Mouse (Mus musculus) myocyte (in vitro differentiated cells): ENCODE data around the gene Grin3b.

ENCODE experiments used
- CEBPB ChIP-seq: IDR thresholded peaks from 2 replicates; pipeline ENCODE4 v1.6.1; 2011; ENCODE audit warnings: mild to moderate bottlenecking, moderate library complexity; ENCODE audit not compliant: poor library complexity, insufficient read depth, severe bottlenecking
- E2F4 ChIP-seq: IDR thresholded peaks from one replicate; pipeline ENCODE4 v1.6.1; 2011; ENCODE audit warnings: mild to moderate bottlenecking, control low read depth, moderate library complexity; ENCODE audit not compliant: insufficient read depth
- MAX ChIP-seq: IDR thresholded peaks from one replicate; pipeline ENCODE4 v1.6.1; 2011; ENCODE audit warnings: low read depth, mild to moderate bottlenecking, control low read depth
- MYOD1 ChIP-seq, 3 experiments: IDR thresholded peaks; one replicate each; pipeline ENCODE4 v1.6.1; 2011; ENCODE audit warnings: control low read depth in 2 of 3, low read depth in 2 of 3, mild to moderate bottlenecking in 2 of 3, moderate library complexity in 1 of 3; ENCODE audit not compliant: insufficient read length in 2 of 3, control insufficient read depth in 1 of 3
- POLR2A ChIP-seq: IDR thresholded peaks from one replicate; pipeline ENCODE4 v1.6.1; 2011; ENCODE audit warnings: low read depth, mild to moderate bottlenecking, control low read depth, moderate library complexity; ENCODE audit not compliant: insufficient read length
- POLR2AphosphoS2 ChIP-seq: IDR thresholded peaks from one replicate; pipeline ENCODE4 v1.6.1; 2011; ENCODE audit warnings: low read depth, control low read depth; ENCODE audit not compliant: insufficient read length
- TCF12 ChIP-seq: IDR thresholded peaks from one replicate; pipeline ENCODE4 v1.6.1; 2011; ENCODE audit warnings: mild to moderate bottlenecking, control low read depth; ENCODE audit not compliant: poor library complexity, insufficient read depth, severe bottlenecking
- TCF3 ChIP-seq: IDR thresholded peaks from one replicate; pipeline ENCODE4 v1.6.1; 2011; ENCODE audit warnings: low read depth, control low read depth; ENCODE audit not compliant: insufficient read length
- USF1 ChIP-seq: IDR thresholded peaks from one replicate; pipeline ENCODE4 v1.6.1; 2011; ENCODE audit warnings: low read depth, mild to moderate bottlenecking, control low read depth, moderate library complexity

DNA sequence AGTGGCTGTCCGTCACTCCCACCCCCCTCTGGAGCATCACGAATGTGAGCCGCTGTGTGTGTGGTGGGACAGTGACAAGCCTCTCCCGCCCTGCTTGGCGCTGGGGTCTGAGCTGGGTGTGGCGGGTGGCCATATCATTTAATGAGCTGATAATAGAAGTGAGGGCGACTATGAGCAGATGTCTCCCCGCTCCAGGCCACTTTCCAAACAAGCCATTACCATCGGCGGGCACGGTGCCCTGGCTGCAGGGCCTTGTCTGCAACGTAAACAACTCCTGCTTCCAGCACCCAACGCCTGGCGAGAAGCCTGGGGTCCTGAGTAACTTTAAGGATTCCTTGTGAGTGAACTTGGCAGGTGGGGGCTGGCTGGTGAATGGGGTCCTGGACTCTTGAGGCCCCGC lies 27.3 kb downstream of the Grin3b start:
- no peak for TF ChIP-seq POLR2A
- TF ChIP-seq USF1 = no peak
- TF ChIP-seq TCF3 = no peak
- no peak for TF ChIP-seq MAX
- TF ChIP-seq CEBPB = no peak
- no peak for TF ChIP-seq MYOD1 (IDR thresholded peaks at IDR 0.05; ENCODE audit: control insufficient read depth in 1 of 3, insufficient read length in 2 of 3, low read depth in 2 of 3)
- no peak for TF ChIP-seq POLR2AphosphoS2
- no peak for TF ChIP-seq TCF12
- no peak for TF ChIP-seq E2F4
